Mouse (Mus musculus) urinary bladder, postnatal 0 days (tissue): ENCODE data around the gene Txnip. TPM values are rescaled to one million over a fixed set of nuclear protein-coding genes. Genes with fewer than 3 reads are reported as not detected.

ENCODE experiments used
- polyA plus RNA-seq: library from polyadenylated mRNA; unstranded; fragments of >200 nt; fragmentation: Nextera tagmentation; extraction: Ambion mirVana; gene quantifications from 2 replicates; pipeline ENCODE4 v1.2.1, GENCODE M21; 2015

The Txnip gene
- polyA plus RNA-seq, result 237 and 293 TPM in 2 replicates

GRCm38 (mm10) chr3:96557694-96558093, at the start of gene Txnip:
Gene Txnip, plus strand, starts transcription at chr3:96557957.

GRCm38 (mm10) chr3:96524914-96525313, 32.8 kb upstream of the Txnip start, which contains the start of gene Hfe2:
Gene Hfe2, plus strand, starts transcription at chr3:96525172.

GRCm38 (mm10) chr3:96576690-96577541, 19.2 kb downstream of the Txnip start, which contains the start of gene Gm16253:
Gene Gm16253, plus strand, starts transcription at chr3:96576984.

GRCm38 (mm10) chr3:96593790-96594560, 36.2 kb downstream of the Txnip start, which contains the start of gene Polr3gl:
Gene Polr3gl, minus strand, starts transcription at chr3:96594181.

GRCm38 (mm10) chr3:96596228-96596707, 38.5 kb downstream of the Txnip start, which contains the start of gene Ankrd34a:
Gene Ankrd34a, plus strand, starts transcription at chr3:96596636.

GRCm38 (mm10) chr3:96600639-96601250, 43.0 kb downstream of the Txnip start, which contains the start of gene Lix1l:
Gene Lix1l, plus strand, starts transcription at chr3:96601149.

Other genes with a start within 250 kb of the Txnip start
- 0.30 and 0.35 TPM in 2 replicates for gene BC107364, start 105.7 kb upstream of the Txnip start, polyA plus RNA-seq
- not detected in 2 replicates for gene Hfe2, start 32.8 kb upstream of the Txnip start, polyA plus RNA-seq
- 0.25 and 0.31 TPM in 2 replicates for gene Gm16253, start 19.0 kb downstream of the Txnip start, polyA plus RNA-seq
- gene Polr3gl, start 36.2 kb downstream of the Txnip start, polyA plus RNA-seq, result 20.7 and 23.8 TPM in 2 replicates
- gene Ankrd34a, start 38.7 kb downstream of the Txnip start, polyA plus RNA-seq, result 0.61 and 0.71 TPM in 2 replicates
- gene Lix1l, start 43.2 kb downstream of the Txnip start, polyA plus RNA-seq, result 6.3 and 7.7 TPM in 2 replicates
- gene Rbm8a, start 72.0 kb downstream of the Txnip start, polyA plus RNA-seq, result 68.8 and 69.3 TPM in 2 replicates
- gene Pex11b, start 77.4 kb downstream of the Txnip start, polyA plus RNA-seq, result 36.2 and 38.5 TPM in 2 replicates
- gene Gm42957, start 77.5 kb downstream of the Txnip start, polyA plus RNA-seq, result 0.06 and 0.10 TPM in 2 replicates
- 0.30 and 0.53 TPM in 2 replicates for gene Itga10, start 87.6 kb downstream of the Txnip start, polyA plus RNA-seq
- 2.2 and 3.0 TPM in 2 replicates for gene Ankrd35, start 112.2 kb downstream of the Txnip start, polyA plus RNA-seq
- gene Pias3, start 138.4 kb downstream of the Txnip start, polyA plus RNA-seq, result 36.1 and 36.9 TPM in 2 replicates
- gene Nudt17, start 150.6 kb downstream of the Txnip start, polyA plus RNA-seq, result 5.9 and 6.1 TPM in 2 replicates
- gene Polr3c, start 169.7 kb downstream of the Txnip start, polyA plus RNA-seq, result 18.5 and 18.7 TPM in 2 replicates
- 29.5 and 33.5 TPM in 2 replicates for gene Rnf115, start 169.7 kb downstream of the Txnip start, polyA plus RNA-seq